Mouse (Mus musculus): ENCODE measurements around the gene Tmem98.

DNA sequence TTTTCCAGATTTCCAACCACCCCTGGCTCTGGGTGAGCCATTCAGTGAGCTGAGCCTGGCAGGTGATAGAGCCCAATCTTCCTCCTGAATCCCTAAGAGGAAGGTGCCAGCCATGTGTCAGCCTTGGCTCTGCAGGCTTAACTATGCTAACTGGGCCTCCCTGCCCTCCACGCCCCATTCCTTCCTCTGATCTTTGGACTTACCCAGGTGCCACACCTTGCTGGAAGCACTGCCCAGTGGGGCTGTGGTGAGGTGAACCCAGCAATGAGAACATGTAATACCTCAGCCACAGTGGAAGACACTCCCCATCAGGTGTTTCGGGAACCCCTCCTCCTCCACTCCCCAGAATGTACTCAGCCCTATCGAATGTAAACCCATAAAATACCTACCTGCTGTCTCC, 10.1 kb downstream of the Tmem98 start:
- TF ChIP-seq POLR2A (IDR thresholded peaks at IDR 0.05; ENCODE audit: low read depth, low read length) (no peak), CTCF (IDR thresholded peaks at IDR 0.05; ENCODE audit: extremely low read depth, insufficient read depth, insufficient read length, insufficient replicate concordance) (no peak)

Data from spleen, adult 2 months (tissue).